Mouse (Mus musculus) urinary bladder, adult 2 months (tissue): ENCODE measurements around the gene Ghitm. TPM values are rescaled to one million over a fixed set of nuclear protein-coding genes. Genes with fewer than 3 reads are reported as not detected.
"Not testable (repeated sequence)": the region's sequence is repeated elsewhere in the genome, so short reads cannot be mapped to it uniquely, and the experiment has no call there.

Experiments used
- DNase-seq: peaks from one replicate; pipeline ENCODE4 v3.0.0; 2022; ENCODE audit warnings: low spot score
- polyA plus RNA-seq: library from polyadenylated mRNA; depleted of rRNA; stranded (reverse); fragments of >200 nt; gene quantifications from 2 replicates; pipeline ENCODE4 v1.2.3, GENCODE M21; 2012; rRNA removed

Ghitm gene
- polyA plus RNA-seq: 152 and 160 TPM in 2 replicates

GRCm38 (mm10) chr14:37135127-37135593, at the start of gene Ghitm:
Ghitm (minus strand) TSS chr14:37135272.
- peak; percentile 89 for DNase-seq

GRCm38 (mm10) chr14:37184871-37185270, 49.8 kb upstream of the Ghitm start:
- no peak for DNase-seq

- DNase-seq: no peak
These were observed 39.4 kb upstream of the Ghitm start for GRCm38 (mm10) chr14:37174484-37174883.

GRCm38 (mm10) chr14:37165266-37165926, 30.3 kb upstream of the Ghitm start:
- no peak for DNase-seq

- DNase-seq: no peak
These were observed 29.4 kb upstream of the Ghitm start for GRCm38 (mm10) chr14:37164392-37165032.

GRCm38 (mm10) chr14:37163277-37163956, 28.3 kb upstream of the Ghitm start:
- DNase-seq: no peak

GRCm38 (mm10) chr14:37154391-37154790, 19.3 kb upstream of the Ghitm start:
- DNase-seq: no peak

- DNase-seq: no peak
These were observed 4.1 kb upstream of the Ghitm start for GRCm38 (mm10) chr14:37139051-37139710.

GRCm38 (mm10) chr14:37137596-37137995, 2.5 kb upstream of the Ghitm start:
- not testable (repeated sequence) for DNase-seq

GRCm38 (mm10) chr14:37136110-37136509, 1.0 kb upstream of the Ghitm start:
- DNase-seq: no peak

- DNase-seq: no peak
These were observed 599 bp upstream of the Ghitm start for GRCm38 (mm10) chr14:37135671-37136070.

- DNase-seq: no peak
These were observed 557 bp downstream of the Ghitm start for GRCm38 (mm10) chr14:37134304-37135126.

- no peak for DNase-seq
These were observed 7.4 kb downstream of the Ghitm start for GRCm38 (mm10) chr14:37127652-37128051.

- no peak for DNase-seq
These were observed 15.8 kb downstream of the Ghitm start for GRCm38 (mm10) chr14:37119233-37119632.

GRCm38 (mm10) chr14:37113922-37114321, 21.1 kb downstream of the Ghitm start, which contains the start of gene 2610528A11Rik:
2610528A11Rik (minus strand) TSS chr14:37114022.
- no peak for DNase-seq

GRCm38 (mm10) chr14:37112931-37113330, 22.1 kb downstream of the Ghitm start:
- DNase-seq: no peak

GRCm38 (mm10) chr14:37111371-37111770, 23.7 kb downstream of the Ghitm start:
- no peak for DNase-seq

- no peak for DNase-seq
These were observed 24.6 kb downstream of the Ghitm start for GRCm38 (mm10) chr14:37110456-37110855.

GRCm38 (mm10) chr14:37109975-37110374, 25.1 kb downstream of the Ghitm start:
- no peak for DNase-seq

GRCm38 (mm10) chr14:37109460-37109859, 25.6 kb downstream of the Ghitm start:
- no peak for DNase-seq

- DNase-seq: no peak
These were observed 29.2 kb downstream of the Ghitm start for GRCm38 (mm10) chr14:37105846-37106245.
